11 mouse cellular contexts compared by ENCODE assay signal in genomic region chr6:113458635-113459034, GRCm38 (mm10). TPM values are rescaled to one million over a fixed set of nuclear protein-coding genes. Genes with fewer than 3 reads are reported as not detected.
DNase-seq lines count a peak whose midpoint lies in the region; ATAC-seq lines count a peak whose summit lies in the region.
"Had no signal": no experiment of that assay in that cellular context is flagged by ENCODE, and none has a peak within 500 bp of the region (broad histone marks: within the 10 kb centered on the region; RNA-seq: fewer than 3 reads in every experiment).

No protein-coding gene starts in this region.

- peak; percentile 94 for ATAC-seq in stomach, embryonic 16.5 days (ENCODE audit: insufficient read depth, low FRiP score)
- no peak for ATAC-seq in liver, embryonic 12.5 days
- ATAC-seq: forebrain, postnatal 0 days had no signal

- 39% methylated on average over 10 of the region's 10 CpGs for WGBS in stomach, embryonic 16.5 days
- WGBS in liver, embryonic 12.5 days (ENCODE audit: insufficient replicate concordance), result 63% methylated on average over 10 of the region's 10 CpGs

- DNase-seq in cerebellum, adult 18-20 months, result peak; percentile 46 to 57
- no peak for DNase-seq in cerebellum, adult 11 months
- peak; percentile 53 to 56 for DNase-seq in cerebellum, postnatal 14 days
- DNase-seq in kidney, postnatal 10 days, result peak; percentile 58
- DNase-seq in ovary, postnatal 14 days (ENCODE audit: low spot score), result no peak
- DNase-seq in left cerebral cortex, postnatal 4 days, result no peak
- DNase-seq: adrenal gland, adult 2 months; forebrain, postnatal 0 days had no signal

- peak overlapping the region; percentile 48 for H3K4me2 ChIP-seq in stomach, embryonic 16.5 days (ENCODE audit: low read depth, low read length)
- no peak overlapping the region for H3K4me2 ChIP-seq in liver, embryonic 12.5 days
- H3K4me2 ChIP-seq: midbrain, embryonic 12.5 days had no signal

- no peaks in the 10 kb centered on the region for H3K9me3 ChIP-seq in stomach, embryonic 16.5 days (replicated peaks; ENCODE audit: control insufficient read depth, low read length)
- H3K9me3 ChIP-seq in liver, embryonic 12.5 days (replicated peaks), result no peaks in the 10 kb centered on the region
- H3K9me3 ChIP-seq: midbrain, embryonic 12.5 days had no signal

- no peaks in the 10 kb centered on the region for H3K36me3 ChIP-seq in stomach, embryonic 16.5 days (ENCODE audit: control insufficient read depth, insufficient read depth, low read length)
- H3K36me3 ChIP-seq in liver, embryonic 12.5 days, result no peaks in the 10 kb centered on the region
- H3K36me3 ChIP-seq: midbrain, embryonic 12.5 days had no signal

- no peaks in the 10 kb centered on the region for H3K27me3 ChIP-seq in stomach, embryonic 16.5 days (ENCODE audit: control insufficient read depth, insufficient read depth, low read length)
- H3K27me3 ChIP-seq in liver, embryonic 12.5 days (replicated peaks), result no peaks in the 10 kb centered on the region

- H3K4me3 ChIP-seq in stomach, embryonic 16.5 days (replicated peaks; ENCODE audit: low read length), result peak overlapping the region; percentile 35
- no peak overlapping the region for H3K4me3 ChIP-seq in liver, embryonic 12.5 days
- H3K4me3 ChIP-seq: midbrain, embryonic 12.5 days had no signal

- intact Hi-C loops in left cerebral cortex, postnatal 4 days (cut with DNase I), result no loop called here

- H3K4me1 ChIP-seq in stomach, embryonic 16.5 days (ENCODE audit: control insufficient read depth, insufficient read depth, low read length), result no peaks in the 10 kb centered on the region
- H3K4me1 ChIP-seq in liver, embryonic 12.5 days, result no peaks in the 10 kb centered on the region
- H3K4me1 ChIP-seq: midbrain, embryonic 12.5 days had no signal

- peak overlapping the region; percentile 58 for H3K27ac ChIP-seq in stomach, embryonic 16.5 days (ENCODE audit: low read length)
- H3K27ac ChIP-seq in liver, embryonic 12.5 days, result no peak overlapping the region
- H3K27ac ChIP-seq: midbrain, embryonic 12.5 days had no signal

- peak overlapping the region; percentile 59 for H3K9ac ChIP-seq in stomach, embryonic 16.5 days (ENCODE audit: low read length)
- no peak overlapping the region for H3K9ac ChIP-seq in liver, embryonic 12.5 days
- H3K9ac ChIP-seq: forebrain, postnatal 0 days; midbrain, embryonic 12.5 days had no signal

RNA-seq across cellular contexts. Expression of gene Il17re, which starts 0.4 kb away (rescaled TPM):
- 21.1 and 28.9 TPM in 2 replicates for polyA plus RNA-seq in stomach, embryonic 16.5 days (2015; fragmentation: Nextera tagmentation; extraction: Ambion mirVana)
- polyA plus RNA-seq in liver, embryonic 12.5 days (2016; fragmentation: Nextera tagmentation; extraction: Ambion mirVana), result 0.36 and 0.41 TPM in 2 replicates
- under 1 TPM; 0.26 to 0.30 TPM for total RNA-seq in left cerebral cortex, postnatal 4 days (2021)
- total RNA-seq: forebrain, postnatal 0 days had no signal

RNA-seq across cellular contexts. Expression of gene Il17rc, which starts 12.6 kb away (rescaled TPM):
- polyA plus RNA-seq in stomach, embryonic 16.5 days (2015; fragmentation: Nextera tagmentation; extraction: Ambion mirVana), result 36.8 and 45.0 TPM in 2 replicates
- polyA plus RNA-seq in liver, embryonic 12.5 days (2016; fragmentation: Nextera tagmentation; extraction: Ambion mirVana), result 4.7 and 5.1 TPM in 2 replicates
- total RNA-seq in left cerebral cortex, postnatal 4 days (2021), result 1 to 10 TPM; 2.2 to 2.4 TPM

RNA-seq across cellular contexts. Expression of gene Jagn1, which starts 16.3 kb away (rescaled TPM):
- polyA plus RNA-seq in stomach, embryonic 16.5 days (2015; fragmentation: Nextera tagmentation; extraction: Ambion mirVana), result 86.0 and 88.5 TPM in 2 replicates
- polyA plus RNA-seq in liver, embryonic 12.5 days (2016; fragmentation: Nextera tagmentation; extraction: Ambion mirVana), result 56.0 and 57.1 TPM in 2 replicates
- 10 to 100 TPM; 39.1 to 44.9 TPM for total RNA-seq in left cerebral cortex, postnatal 4 days (2021)

RNA-seq across cellular contexts. Expression of gene Cidec, which starts 23.1 kb away (rescaled TPM):
- 3.6 and 4.2 TPM in 2 replicates for polyA plus RNA-seq in stomach, embryonic 16.5 days (2015; fragmentation: Nextera tagmentation; extraction: Ambion mirVana)
- not detected in 2 replicates for polyA plus RNA-seq in liver, embryonic 12.5 days (2016; fragmentation: Nextera tagmentation; extraction: Ambion mirVana)
- total RNA-seq in left cerebral cortex, postnatal 4 days (2021), result not detected
- total RNA-seq: forebrain, postnatal 0 days had no signal
- polyA plus RNA-seq: forebrain, postnatal 0 days; midbrain, embryonic 12.5 days had no signal

RNA-seq across cellular contexts. Expression of gene Creld1, which starts 24.5 kb away (rescaled TPM):
- polyA plus RNA-seq in stomach, embryonic 16.5 days (2015; fragmentation: Nextera tagmentation; extraction: Ambion mirVana), result 22.9 and 23.9 TPM in 2 replicates
- polyA plus RNA-seq in liver, embryonic 12.5 days (2016; fragmentation: Nextera tagmentation; extraction: Ambion mirVana), result 9.6 and 10.9 TPM in 2 replicates
- total RNA-seq in left cerebral cortex, postnatal 4 days (2021), result 10 to 100 TPM; 80.4 to 82.1 TPM

Comparison
In these comparisons a context has a peak if more than half of its experiments do, and no peak if none do; other contexts are left out.
1. DNase-seq: peak in cerebellum, adult 18-20 months (2 of 2), cerebellum, postnatal 14 days (2 of 2) and kidney, postnatal 10 days (single experiment); none in cerebellum, adult 11 months (single experiment), ovary, postnatal 14 days (single experiment) and left cerebral cortex, postnatal 4 days (single experiment).
2. RNA of gene Il17re, which starts 0.4 kb away (polyA plus RNA-seq): 21.1 to 28.9 TPM in stomach, embryonic 16.5 days; 0.36 to 0.41 TPM in liver, embryonic 12.5 days; every median in the first group is over 10 times any median in the second.